Mouse (Mus musculus) CH12.LX (cell line): ENCODE data around the gene Itga9.

Source experiments
- ZMIZ1 ChIP-seq: IDR thresholded peaks from 2 replicates; pipeline ENCODE4 v1.6.1; 2012; ENCODE audit warnings: low read depth, mild to moderate bottlenecking, inconsistent platforms, low read length, improper control_type of control experiment
- ZNF384 ChIP-seq: IDR thresholded peaks from 2 replicates; pipeline ENCODE4 v1.6.1; 2012; ENCODE audit warnings: low read depth, low read length, improper control_type of control experiment, inconsistent platforms

- TF ChIP-seq ZNF384 (no peak), ZMIZ1 (no peak)
Observed at GRCm38 (mm10) chr9:118584838-118585237, 21.7 kb upstream of the Itga9 start.
